Mouse (Mus musculus) frontal cortex, postnatal 36 days (tissue): Measurements from ENCODE around the gene Acsl3.
A peak's percentile ranks its signal among the peaks of the same experiment; 100 is the strongest.

Source experiments
- DNase-seq, 2 experiments: peaks; one replicate each; pipeline ENCODE4 v3.0.0; 2022; ENCODE audit warnings: low spot score in 2 of 2

The Acsl3 gene

DNA sequence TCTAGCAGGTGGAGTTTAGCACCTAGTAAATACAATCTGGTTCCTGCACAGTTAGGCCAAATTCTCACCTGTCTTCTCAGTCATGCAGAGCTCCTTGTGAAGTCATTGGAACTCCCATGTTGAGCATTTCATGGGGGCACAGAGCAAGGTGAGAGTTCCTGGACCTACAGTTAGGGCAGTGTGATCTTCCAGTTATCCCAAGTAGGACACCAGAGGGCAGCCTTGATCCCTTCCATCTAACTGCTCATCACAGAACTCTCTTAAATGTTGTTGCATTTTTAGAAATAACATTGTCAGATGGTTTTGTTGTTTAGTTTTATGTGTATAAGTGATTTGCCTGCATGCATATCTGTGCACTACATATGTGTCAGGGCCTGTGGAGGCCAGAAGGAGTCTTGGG lies 29.2 kb downstream of the Acsl3 start:
- peak in 1 of 2 experiments; percentile 33 for DNase-seq

GRCm38 (mm10) chr1:78688149-78688548 lies 30.5 kb downstream of the Acsl3 start:
- DNase-seq: no peak

- no peak for DNase-seq
Measured at GRCm38 (mm10) chr1:78694503-78695258, 37.1 kb downstream of the Acsl3 start.

- no peak for DNase-seq
Measured at GRCm38 (mm10) chr1:78696305-78696704, 38.7 kb downstream of the Acsl3 start.

GRCm38 (mm10) chr1:78696903-78697302 lies 39.3 kb downstream of the Acsl3 start:
- DNase-seq: no peak

DNA sequence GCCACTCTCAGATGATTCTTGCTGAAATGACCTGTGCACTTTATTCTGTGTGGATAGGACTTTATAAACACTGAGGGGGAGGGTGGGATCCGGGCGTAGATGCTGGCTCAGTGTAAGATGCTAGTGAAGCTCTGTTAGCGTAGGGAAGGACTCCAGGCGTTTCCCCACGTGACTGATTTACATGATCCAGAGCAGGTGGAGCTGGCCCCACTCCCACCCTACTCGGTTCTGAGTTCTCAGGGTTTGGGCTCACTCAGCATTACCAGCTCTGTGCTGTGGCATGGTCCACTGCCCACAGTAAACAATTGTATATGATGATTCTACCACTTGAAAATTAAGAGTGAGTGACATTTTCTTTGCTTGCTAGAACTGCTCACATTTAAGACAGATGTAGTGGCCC lies 40.5 kb downstream of the Acsl3 start:
- no peak for DNase-seq

- no peak for DNase-seq
Measured at GRCm38 (mm10) chr1:78701740-78702139, 44.1 kb downstream of the Acsl3 start.

- no peak for DNase-seq
Measured at GRCm38 (mm10) chr1:78702282-78702963, 44.8 kb downstream of the Acsl3 start.

DNA sequence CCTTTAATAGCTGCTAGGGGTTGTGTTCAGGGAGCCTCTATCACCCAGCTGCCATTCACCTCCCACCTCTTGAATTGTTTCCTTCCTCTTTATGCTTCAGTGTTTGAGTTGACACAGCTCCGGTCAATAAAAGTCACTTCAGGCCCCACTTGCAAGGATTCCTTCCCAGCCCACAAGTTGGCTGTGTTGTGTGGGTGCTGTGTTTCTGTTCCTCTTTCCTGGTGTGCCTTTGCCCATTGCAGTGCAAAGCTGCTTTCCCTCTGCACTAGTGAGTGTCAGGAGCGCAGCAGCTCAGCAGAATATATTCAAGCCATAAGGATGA lies 45.3 kb downstream of the Acsl3 start:
- no peak for DNase-seq

- no peak for DNase-seq
Measured at GRCm38 (mm10) chr1:78706338-78706737, 48.7 kb downstream of the Acsl3 start.

GRCm38 (mm10) chr1:78707280-78707679 lies 49.7 kb downstream of the Acsl3 start:
- DNase-seq: peak in 1 of 2 experiments; percentile 43

DNA sequence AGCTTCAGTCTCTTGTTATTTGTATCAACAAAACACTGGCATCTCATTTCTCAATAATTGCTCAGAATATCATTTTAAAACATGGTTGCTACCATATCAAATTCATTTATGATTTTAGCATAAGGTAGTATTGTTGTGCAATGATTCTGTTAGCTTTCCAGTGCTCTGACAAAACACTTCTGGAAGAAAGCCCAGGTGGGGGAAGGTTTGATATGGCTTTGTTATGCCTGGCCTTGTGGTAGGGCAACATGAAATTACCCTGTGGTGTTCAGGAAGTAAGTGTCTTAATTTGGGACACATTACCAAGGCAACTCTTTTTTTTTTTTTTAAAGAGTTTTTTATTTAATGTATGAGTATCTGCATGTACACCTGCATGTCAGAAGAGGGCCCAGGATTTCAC lies 52.4 kb downstream of the Acsl3 start:
- DNase-seq: no peak

DNA sequence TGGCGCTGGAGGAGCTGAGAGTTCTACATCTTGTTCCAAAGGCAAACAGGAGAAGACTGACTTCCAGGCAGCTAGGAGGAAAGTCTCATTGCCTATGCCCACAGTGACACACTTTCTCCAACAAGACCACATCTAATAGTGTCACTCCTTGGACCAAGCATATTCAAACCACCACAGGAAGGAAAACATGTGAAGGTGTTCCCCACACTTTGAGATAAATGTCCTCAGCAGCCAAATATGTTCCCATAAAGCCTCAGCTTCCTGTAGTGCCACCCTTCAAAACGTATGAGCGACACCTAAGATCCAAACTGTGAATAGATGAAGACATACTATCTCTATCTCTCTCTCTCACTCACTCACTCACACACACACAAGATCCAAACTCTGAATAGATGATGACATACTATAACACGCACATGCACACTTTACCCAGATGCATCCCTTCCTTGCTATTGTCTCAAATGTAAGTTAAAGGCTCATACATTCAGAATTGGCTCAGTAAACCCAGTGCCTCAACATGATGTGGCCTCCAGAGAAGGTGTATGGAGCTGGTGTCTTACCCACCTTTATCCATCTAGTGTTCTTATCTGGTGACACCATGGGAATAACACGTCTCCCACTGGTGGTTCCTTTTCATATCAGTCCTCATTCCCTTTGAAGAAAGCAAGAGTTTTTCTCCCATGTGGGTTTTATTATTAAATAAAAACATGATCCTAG lies 53.1 kb downstream of the Acsl3 start:
- no peak for DNase-seq

DNA sequence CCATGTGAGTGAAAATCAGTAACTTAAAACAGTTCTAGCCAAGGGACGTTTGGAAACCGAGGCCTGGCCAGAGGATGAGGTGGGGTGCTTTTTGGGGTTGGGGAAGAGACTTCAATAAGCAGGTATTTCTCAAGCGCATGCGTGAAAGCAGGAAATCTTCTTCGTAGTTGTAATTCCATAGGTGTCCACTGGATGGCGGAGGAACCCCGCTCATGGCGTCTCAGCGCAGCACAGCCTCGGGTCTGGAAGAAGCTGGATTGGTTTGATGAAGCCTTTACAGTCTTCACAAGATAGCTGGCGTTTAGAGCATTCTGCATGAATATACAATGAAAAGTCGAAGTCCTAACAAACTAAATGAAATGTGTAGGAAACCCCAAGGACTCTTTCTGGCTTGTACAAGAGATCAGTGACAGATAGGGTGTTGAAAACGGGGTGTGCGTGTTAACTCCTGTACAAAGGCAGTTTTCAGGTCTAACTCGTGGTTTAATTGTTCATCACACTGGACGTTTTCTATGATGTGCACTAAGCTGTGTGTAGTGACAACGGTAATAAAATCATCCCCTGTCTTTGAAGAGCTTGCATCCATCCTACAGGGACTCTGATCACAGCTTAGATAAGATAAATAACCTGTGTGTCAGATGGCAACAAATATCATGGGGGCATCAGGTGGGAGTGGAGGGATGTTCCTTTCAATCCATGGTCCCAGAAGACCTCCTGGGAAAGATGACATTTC lies 67.0 kb downstream of the Acsl3 start:
- DNase-seq: peak; percentile 90 to 92

DNA sequence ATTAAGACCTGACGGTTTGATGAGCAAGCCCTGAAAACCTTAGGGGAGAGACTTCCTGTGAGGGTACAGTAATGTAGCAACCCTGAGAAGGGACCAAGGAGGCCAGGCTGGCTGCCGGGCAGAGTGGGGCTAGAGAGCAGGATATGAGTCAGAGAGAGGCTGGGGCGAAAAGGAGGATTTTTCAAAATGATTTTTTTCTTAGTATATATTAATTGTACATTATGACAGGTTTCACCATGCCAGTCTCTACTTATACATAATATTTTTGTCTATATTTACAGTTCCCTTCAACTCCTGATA lies 67.5 kb downstream of the Acsl3 start:
- DNase-seq: no peak

GRCm38 (mm10) chr1:78725617-78726223 lies 68.1 kb downstream of the Acsl3 start:
- DNase-seq: no peak

DNA sequence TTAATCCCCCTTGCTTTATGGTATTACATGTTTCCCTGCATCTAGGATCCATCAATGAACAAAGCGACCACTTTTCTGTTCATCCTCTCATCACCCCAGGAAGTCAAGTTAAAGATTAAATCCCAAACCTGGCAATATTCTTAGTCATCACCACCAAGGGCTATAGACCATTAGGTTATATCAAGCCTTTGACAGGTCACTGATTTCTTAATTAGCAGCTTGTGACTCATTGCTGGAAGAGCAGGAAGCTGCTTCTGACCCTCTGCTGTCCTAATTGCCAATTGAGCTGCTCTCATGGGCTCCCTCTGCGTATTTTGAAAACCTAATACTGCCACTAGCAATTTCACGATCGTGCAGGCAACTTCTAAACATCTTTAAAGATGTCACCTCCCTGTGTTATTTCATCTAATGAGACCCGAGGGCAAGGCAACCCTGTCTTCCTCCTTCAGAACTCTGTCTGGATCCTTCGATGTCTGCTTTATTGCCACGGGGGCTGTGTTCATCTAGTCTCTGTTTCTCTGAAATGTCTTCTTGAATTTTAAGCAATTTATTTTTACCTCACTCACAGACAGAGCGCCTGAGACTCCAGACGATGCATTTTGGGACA lies 72.6 kb downstream of the Acsl3 start:
- no peak for DNase-seq

DNA sequence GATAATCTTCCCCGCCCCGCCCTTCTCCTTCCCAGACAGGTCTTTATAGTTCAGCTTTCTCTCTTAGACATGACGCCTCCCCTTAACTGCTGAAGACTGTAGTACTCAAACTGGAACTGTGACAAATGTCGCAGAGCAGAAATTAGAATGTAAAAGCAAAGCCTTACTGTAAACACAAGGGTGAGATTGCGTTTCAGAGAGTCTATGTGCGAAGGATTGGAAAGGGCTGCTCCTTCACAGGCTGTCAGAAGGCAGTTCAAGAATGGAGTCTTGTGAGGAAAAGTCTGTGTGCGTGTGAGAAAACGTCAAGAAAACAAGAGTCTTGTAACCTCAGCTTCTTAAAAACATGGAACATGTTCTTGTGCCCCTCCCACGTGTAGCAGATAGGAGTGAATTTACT lies 74.7 kb downstream of the Acsl3 start:
- DNase-seq: no peak

DNA sequence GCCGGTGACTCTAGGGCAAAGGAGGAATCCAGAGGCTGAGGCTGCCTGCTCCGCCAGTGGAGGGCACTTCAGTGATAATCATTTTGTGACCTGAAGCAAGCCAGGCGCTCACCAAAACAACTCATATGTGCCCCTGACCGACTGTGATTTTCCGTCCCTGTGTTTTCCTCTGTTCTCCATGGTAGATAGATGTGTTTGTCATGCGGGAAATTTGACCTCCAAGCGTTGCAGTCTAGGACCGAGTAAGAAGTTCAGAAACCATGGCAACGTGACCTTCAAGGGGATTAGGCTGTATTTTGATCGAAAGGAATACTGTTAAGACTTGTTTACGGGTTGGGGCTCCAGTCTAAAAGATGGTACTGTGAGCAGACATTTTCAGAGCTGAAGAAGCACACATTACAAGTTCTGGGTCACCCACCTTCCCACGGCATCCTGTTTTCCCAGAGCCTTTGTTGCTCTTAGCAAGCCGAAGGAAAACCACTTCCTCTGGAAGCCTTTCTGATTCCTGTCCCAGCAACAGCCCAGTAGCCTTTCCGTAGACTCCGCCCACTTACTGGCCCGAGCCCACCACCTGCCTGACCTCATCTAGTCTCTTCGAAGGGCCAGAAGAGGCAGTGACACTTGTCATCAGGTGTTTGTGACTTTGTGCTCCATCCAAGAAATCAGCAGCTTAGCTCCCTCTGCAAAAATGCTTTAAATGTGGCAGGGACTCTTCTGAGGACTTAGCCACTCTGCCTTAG lies 76.8 kb downstream of the Acsl3 start:
- DNase-seq: no peak

DNA sequence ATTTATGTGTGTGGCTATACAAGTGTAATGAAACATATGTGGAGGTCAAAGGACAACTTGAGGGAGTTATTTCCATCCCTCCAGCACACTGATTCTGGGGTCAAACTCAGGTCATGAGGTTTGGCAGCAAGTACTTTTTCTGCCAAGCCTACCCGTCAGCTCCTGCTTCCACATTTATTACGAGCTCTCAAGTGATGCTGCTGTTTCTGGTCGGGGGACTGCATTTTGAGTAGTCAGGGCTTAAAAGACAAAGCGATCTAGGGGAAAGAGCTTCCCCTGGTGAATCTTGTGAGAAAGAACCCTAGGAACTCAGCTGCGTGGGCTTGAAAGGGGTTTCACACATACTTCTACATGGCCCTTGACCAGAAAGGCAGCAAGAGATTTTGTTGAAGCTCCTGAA lies 80.0 kb downstream of the Acsl3 start:
- DNase-seq: no peak

GRCm38 (mm10) chr1:78740676-78741075 lies 83.1 kb downstream of the Acsl3 start:
- no peak for DNase-seq
